Mouse (Mus musculus): ENCODE data around the gene Pik3r2. TPM values are rescaled to one million over a fixed set of nuclear protein-coding genes. Genes with fewer than 3 reads are reported as not detected.

The Pik3r2 gene
- polyA plus RNA-seq, 1 experiment from 2014 or later, result 14.7 TPM

GRCm38 (mm10) chr8:70764676-70765075 lies 11.8 kb downstream of the Pik3r2 start:
- H3K4me1 ChIP-seq (replicated peaks), result peaks cover 97% of the 10 kb centered on the region
- peak overlapping the region; percentile 64 for H3K4me3 ChIP-seq (replicated peaks)
- H3K9ac ChIP-seq, result peak overlapping the region; percentile 19; the same call in 1 of the 2 replicates
- WGBS (ENCODE audit: insufficient replicate concordance), result 79% methylated on average over 13 of the region's 13 CpGs
- H3K27ac ChIP-seq (replicated peaks), result peak overlapping the region; percentile 94
- peak overlapping the region; percentile 95 for H3K4me2 ChIP-seq
- ATAC-seq (ENCODE audit: insufficient read depth), result no peak
- no peaks in the 10 kb centered on the region for H3K27me3 ChIP-seq
- H3K9me3 ChIP-seq (replicated peaks), result no peaks in the 10 kb centered on the region
- H3K36me3 ChIP-seq (replicated peaks), result peaks cover 16% of the 10 kb centered on the region

- H3K27ac ChIP-seq (replicated peaks), result peak overlapping the region; percentile 94
- peak overlapping the region; percentile 19; the same call in 1 of the 2 replicates for H3K9ac ChIP-seq
Measured at GRCm38 (mm10) chr8:70764026-70764425, 12.5 kb downstream of the Pik3r2 start.

GRCm38 (mm10) chr8:70763354-70763753 lies 13.2 kb downstream of the Pik3r2 start:
- ATAC-seq (ENCODE audit: insufficient read depth), result no peak
- under 1% methylated on average over 3 of the region's 3 CpGs for WGBS (ENCODE audit: insufficient replicate concordance)
- Histone ChIP-seq H3K9me3 (replicated peaks) (no peaks in the 10 kb centered on the region), H3K4me3 (replicated peaks) (0 out of 2 replicates have a peak overlapping the region, but pooled peaks have one; percentile 64), H3K36me3 (replicated peaks) (peaks cover 14% of the 10 kb centered on the region), H3K4me1 (replicated peaks) (peaks cover 97% of the 10 kb centered on the region), H3K9ac (0 out of 2 replicates have a peak overlapping the region, but pooled peaks have one; percentile 19), H3K27ac (replicated peaks) (peak overlapping the region; percentile 94), H3K27me3 (no peaks in the 10 kb centered on the region), H3K4me2 (peak overlapping the region; percentile 95)

More at GRCm38 (mm10) chr8:70764026-70764425, 12.5 kb downstream of the Pik3r2 start:
- peak overlapping the region; percentile 64 for H3K4me3 ChIP-seq (replicated peaks)
- H3K9me3 ChIP-seq (replicated peaks), result no peaks in the 10 kb centered on the region
- 11% methylated on average over 8 of the region's 8 CpGs for WGBS (ENCODE audit: insufficient replicate concordance)
- peaks cover 97% of the 10 kb centered on the region for H3K4me1 ChIP-seq (replicated peaks)
- H3K4me2 ChIP-seq, result peak overlapping the region; percentile 95
- H3K27me3 ChIP-seq, result no peaks in the 10 kb centered on the region
- ATAC-seq (ENCODE audit: insufficient read depth), result peak; percentile 29
- peaks cover 15% of the 10 kb centered on the region for H3K36me3 ChIP-seq (replicated peaks)

GRCm38 (mm10) chr8:70762118-70762517 lies 14.4 kb downstream of the Pik3r2 start:
- Histone ChIP-seq H3K27ac (replicated peaks) (peak overlapping the region; percentile 94), H3K9ac (peak overlapping the region; percentile 13; the same call in 1 of the 2 replicates), H3K4me3 (replicated peaks) (no peak overlapping the region), H3K9me3 (replicated peaks) (no peaks in the 10 kb centered on the region), H3K4me2 (peak overlapping the region; percentile 99), H3K27me3 (no peaks in the 10 kb centered on the region), H3K4me1 (replicated peaks) (peaks cover 89% of the 10 kb centered on the region), H3K36me3 (replicated peaks) (peaks cover 21% of the 10 kb centered on the region)
- no peak for ATAC-seq (ENCODE audit: insufficient read depth)
- 29% methylated on average over 1 of the region's 1 CpGs for WGBS (ENCODE audit: insufficient replicate concordance)

GRCm38 (mm10) chr8:70760775-70761406 lies 15.6 kb downstream of the Pik3r2 start, which contains the start of gene Mpv17l2:
Mpv17l2 (minus strand) TSS chr8:70760946.
- Histone ChIP-seq H3K9me3 (replicated peaks) (no peaks in the 10 kb centered on the region), H3K27me3 (no peaks in the 10 kb centered on the region), H3K36me3 (replicated peaks) (peaks cover 31% of the 10 kb centered on the region), H3K4me3 (replicated peaks) (peak within 1 kb of the TSS; percentile 74), H3K4me2 (peak within 1 kb of the TSS; percentile 99), H3K27ac (replicated peaks) (peak within 1 kb of the TSS; percentile 96), H3K4me1 (replicated peaks) (peaks cover 77% of the 10 kb centered on the region), H3K9ac (peak within 1 kb of the TSS; percentile 88)
- under 1% methylated on average over 55 of the region's 55 CpGs for WGBS (ENCODE audit: insufficient replicate concordance)
- peak; percentile 91 for ATAC-seq (ENCODE audit: insufficient read depth)

GRCm38 (mm10) chr8:70760350-70760749 lies 16.2 kb downstream of the Pik3r2 start:
- H3K4me1 ChIP-seq (replicated peaks), result peaks cover 77% of the 10 kb centered on the region
- ATAC-seq (ENCODE audit: insufficient read depth), result no peak
- no peaks in the 10 kb centered on the region for H3K9me3 ChIP-seq (replicated peaks)
- H3K36me3 ChIP-seq (replicated peaks), result peaks cover 31% of the 10 kb centered on the region
- peak overlapping the region; percentile 88 for H3K9ac ChIP-seq
- peak overlapping the region; percentile 74 for H3K4me3 ChIP-seq (replicated peaks)
- peak overlapping the region; percentile 96 for H3K27ac ChIP-seq (replicated peaks)
- H3K27me3 ChIP-seq, result no peaks in the 10 kb centered on the region
- H3K4me2 ChIP-seq, result peak overlapping the region; percentile 99
- under 1% methylated on average over 22 of the region's 22 CpGs for WGBS (ENCODE audit: insufficient replicate concordance)

- H3K9ac ChIP-seq, result 0 out of 2 replicates have a peak overlapping the region, but pooled peaks have one; percentile 88
- H3K27ac ChIP-seq (replicated peaks), result peak overlapping the region; percentile 96; the same call in 1 of the 2 replicates
- ATAC-seq (ENCODE audit: insufficient read depth), result no peak
- peak overlapping the region; percentile 74; the same call in 1 of the 2 replicates for H3K4me3 ChIP-seq (replicated peaks)
- H3K36me3 ChIP-seq (replicated peaks), result peaks cover 31% of the 10 kb centered on the region
- WGBS (ENCODE audit: insufficient replicate concordance), result 64% methylated on average over 19 of the region's 19 CpGs
- no peaks in the 10 kb centered on the region for H3K9me3 ChIP-seq (replicated peaks)
- peaks cover 76% of the 10 kb centered on the region for H3K4me1 ChIP-seq (replicated peaks)
- no peaks in the 10 kb centered on the region for H3K27me3 ChIP-seq
- peak overlapping the region; percentile 99 for H3K4me2 ChIP-seq
Measured at GRCm38 (mm10) chr8:70758616-70759561, 17.6 kb downstream of the Pik3r2 start.

GRCm38 (mm10) chr8:70758308-70758615 lies 18.3 kb downstream of the Pik3r2 start:
- H3K9ac ChIP-seq, result no peak overlapping the region
- no peaks in the 10 kb centered on the region for H3K9me3 ChIP-seq (replicated peaks)
- H3K4me3 ChIP-seq (replicated peaks), result no peak overlapping the region
- no peak overlapping the region for H3K4me2 ChIP-seq
- H3K27me3 ChIP-seq, result no peaks in the 10 kb centered on the region
- 79% methylated on average over 7 of the region's 7 CpGs for WGBS (ENCODE audit: insufficient replicate concordance)
- peaks cover 76% of the 10 kb centered on the region for H3K4me1 ChIP-seq (replicated peaks)
- peaks cover 31% of the 10 kb centered on the region for H3K36me3 ChIP-seq (replicated peaks)
- no peak overlapping the region for H3K27ac ChIP-seq (replicated peaks)
- no peak for ATAC-seq (ENCODE audit: insufficient read depth)

- no peak overlapping the region for H3K4me2 ChIP-seq
- H3K4me3 ChIP-seq (replicated peaks), result no peak overlapping the region
- no peaks in the 10 kb centered on the region for H3K9me3 ChIP-seq (replicated peaks)
- H3K27ac ChIP-seq (replicated peaks), result no peak overlapping the region
- 77% methylated on average over 22 of the region's 22 CpGs for WGBS (ENCODE audit: insufficient replicate concordance)
- peaks cover 76% of the 10 kb centered on the region for H3K4me1 ChIP-seq (replicated peaks)
- no peak overlapping the region for H3K9ac ChIP-seq
- H3K27me3 ChIP-seq, result no peaks in the 10 kb centered on the region
- ATAC-seq (ENCODE audit: insufficient read depth), result no peak
- peaks cover 26% of the 10 kb centered on the region for H3K36me3 ChIP-seq (replicated peaks)
Measured at GRCm38 (mm10) chr8:70757523-70758307, 18.8 kb downstream of the Pik3r2 start.

GRCm38 (mm10) chr8:70756476-70757040 lies 20.0 kb downstream of the Pik3r2 start:
- Histone ChIP-seq H3K9me3 (replicated peaks) (no peaks in the 10 kb centered on the region), H3K9ac (no peak overlapping the region), H3K36me3 (replicated peaks) (peaks cover 26% of the 10 kb centered on the region), H3K4me2 (no peak overlapping the region), H3K27ac (replicated peaks) (no peak overlapping the region), H3K4me1 (replicated peaks) (peaks cover 71% of the 10 kb centered on the region), H3K4me3 (replicated peaks) (no peak overlapping the region), H3K27me3 (no peaks in the 10 kb centered on the region)
- ATAC-seq (ENCODE audit: insufficient read depth), result no peak
- 89% methylated on average over 6 of the region's 6 CpGs for WGBS (ENCODE audit: insufficient replicate concordance)

Data from liver, embryonic 15.5 days (tissue).